Mouse (Mus musculus): ENCODE measurements around the gene Pias4. TPM values are rescaled to one million over a fixed set of nuclear protein-coding genes. Genes with fewer than 3 reads are reported as not detected.

The Pias4 gene
- polyA plus RNA-seq, 1 experiment from 2014 or later = 61.2 TPM

GRCm38 (mm10) chr10:81154736-81155135, 13.0 kb downstream of the Pias4 start:
- H3K4me3 ChIP-seq = no peak overlapping the region
- H3K27ac ChIP-seq (replicated peaks) = no peak overlapping the region
- H3K4me2 ChIP-seq = no peak overlapping the region
- ATAC-seq (ENCODE audit: low FRiP score, low read depth) = no peak
- no peaks in the 10 kb centered on the region for H3K9me3 ChIP-seq
- no peaks in the 10 kb centered on the region for H3K27me3 ChIP-seq
- WGBS = 81% methylated on average over 6 of the region's 6 CpGs
- H3K9ac ChIP-seq = no peak overlapping the region
- H3K36me3 ChIP-seq = peaks cover 56% of the 10 kb centered on the region
- H3K4me1 ChIP-seq (replicated peaks) = no peaks in the 10 kb centered on the region

GRCm38 (mm10) chr10:81154313-81154712, 13.4 kb downstream of the Pias4 start:
- Histone ChIP-seq H3K4me3 (no peak overlapping the region), H3K4me1 (replicated peaks) (no peaks in the 10 kb centered on the region), H3K36me3 (peaks cover 60% of the 10 kb centered on the region), H3K27me3 (no peaks in the 10 kb centered on the region), H3K4me2 (no peak overlapping the region), H3K27ac (replicated peaks) (no peak overlapping the region), H3K9me3 (no peaks in the 10 kb centered on the region), H3K9ac (no peak overlapping the region)
- no peak for ATAC-seq (ENCODE audit: low FRiP score, low read depth)
- 91% methylated on average over 12 of the region's 12 CpGs for WGBS

GRCm38 (mm10) chr10:81152609-81153008, 15.1 kb downstream of the Pias4 start:
- Histone ChIP-seq H3K9ac (no peak overlapping the region), H3K9me3 (no peaks in the 10 kb centered on the region), H3K27ac (replicated peaks) (no peak overlapping the region), H3K4me2 (no peak overlapping the region), H3K27me3 (no peaks in the 10 kb centered on the region), H3K4me1 (replicated peaks) (no peaks in the 10 kb centered on the region), H3K36me3 (peaks cover 60% of the 10 kb centered on the region), H3K4me3 (no peak overlapping the region)
- 80% methylated on average over 12 of the region's 12 CpGs for WGBS
- ATAC-seq (ENCODE audit: low FRiP score, low read depth) = no peak

GRCm38 (mm10) chr10:81151261-81151660, 16.5 kb downstream of the Pias4 start:
- H3K4me2 ChIP-seq = no peak overlapping the region
- no peak for ATAC-seq (ENCODE audit: low FRiP score, low read depth)
- peaks cover 60% of the 10 kb centered on the region for H3K36me3 ChIP-seq
- H3K27me3 ChIP-seq = no peaks in the 10 kb centered on the region
- H3K9me3 ChIP-seq = no peaks in the 10 kb centered on the region
- WGBS = 76% methylated on average over 6 of the region's 6 CpGs
- no peak overlapping the region for H3K9ac ChIP-seq
- no peak overlapping the region for H3K4me3 ChIP-seq
- H3K27ac ChIP-seq (replicated peaks) = no peak overlapping the region
- H3K4me1 ChIP-seq (replicated peaks) = no peaks in the 10 kb centered on the region

GRCm38 (mm10) chr10:81146296-81146695, 21.4 kb downstream of the Pias4 start:
- Histone ChIP-seq H3K4me2 (no peak overlapping the region), H3K27me3 (no peaks in the 10 kb centered on the region), H3K4me3 (no peak overlapping the region), H3K36me3 (peaks cover 59% of the 10 kb centered on the region), H3K4me1 (replicated peaks) (peaks cover 21% of the 10 kb centered on the region), H3K9me3 (no peaks in the 10 kb centered on the region), H3K9ac (no peak overlapping the region), H3K27ac (replicated peaks) (no peak overlapping the region)
- ATAC-seq (ENCODE audit: low FRiP score, low read depth) = no peak
- 93% methylated on average over 4 of the region's 4 CpGs for WGBS

- H3K27ac ChIP-seq (replicated peaks) = no peak overlapping the region
- no peaks in the 10 kb centered on the region for H3K9me3 ChIP-seq
- peaks cover 59% of the 10 kb centered on the region for H3K36me3 ChIP-seq
- no peak overlapping the region for H3K4me2 ChIP-seq
- H3K4me3 ChIP-seq = no peak overlapping the region
- WGBS = 91% methylated on average over 7 of the region's 7 CpGs
- H3K27me3 ChIP-seq = no peaks in the 10 kb centered on the region
- peaks cover 26% of the 10 kb centered on the region for H3K4me1 ChIP-seq (replicated peaks)
- no peak overlapping the region for H3K9ac ChIP-seq
- no peak for ATAC-seq (ENCODE audit: low FRiP score, low read depth)
These were observed 21.9 kb downstream of the Pias4 start for GRCm38 (mm10) chr10:81145778-81146177.

GRCm38 (mm10) chr10:81145307-81145706, 22.4 kb downstream of the Pias4 start:
- Histone ChIP-seq H3K4me1 (replicated peaks) (peaks cover 31% of the 10 kb centered on the region), H3K4me3 (no peak overlapping the region), H3K27ac (replicated peaks) (no peak overlapping the region), H3K4me2 (no peak overlapping the region), H3K27me3 (no peaks in the 10 kb centered on the region), H3K9me3 (no peaks in the 10 kb centered on the region), H3K36me3 (peaks cover 59% of the 10 kb centered on the region), H3K9ac (no peak overlapping the region)
- ATAC-seq (ENCODE audit: low FRiP score, low read depth) = no peak
- 93% methylated on average over 6 of the region's 6 CpGs for WGBS

GRCm38 (mm10) chr10:81144667-81145066, 23.1 kb downstream of the Pias4 start:
- peaks cover 57% of the 10 kb centered on the region for H3K36me3 ChIP-seq
- H3K27ac ChIP-seq (replicated peaks) = no peak overlapping the region
- no peaks in the 10 kb centered on the region for H3K9me3 ChIP-seq
- peaks cover 37% of the 10 kb centered on the region for H3K4me1 ChIP-seq (replicated peaks)
- no peak overlapping the region for H3K9ac ChIP-seq
- H3K4me2 ChIP-seq = no peak overlapping the region
- H3K27me3 ChIP-seq = no peaks in the 10 kb centered on the region
- no peak for ATAC-seq (ENCODE audit: low FRiP score, low read depth)
- 94% methylated on average over 27 of the region's 27 CpGs for WGBS
- no peak overlapping the region for H3K4me3 ChIP-seq

GRCm38 (mm10) chr10:81143845-81144437, 23.8 kb downstream of the Pias4 start:
- Histone ChIP-seq H3K36me3 (peaks cover 53% of the 10 kb centered on the region), H3K4me3 (no peak overlapping the region), H3K27ac (replicated peaks) (no peak overlapping the region), H3K4me2 (no peak overlapping the region), H3K4me1 (replicated peaks) (peaks cover 44% of the 10 kb centered on the region), H3K9me3 (no peaks in the 10 kb centered on the region), H3K9ac (no peak overlapping the region), H3K27me3 (no peaks in the 10 kb centered on the region)
- no peak for ATAC-seq (ENCODE audit: low FRiP score, low read depth)
- WGBS = 95% methylated on average over 52 of the region's 52 CpGs

- H3K4me1 ChIP-seq (replicated peaks) = peaks cover 52% of the 10 kb centered on the region
- WGBS = 90% methylated on average over 7 of the region's 7 CpGs
- H3K36me3 ChIP-seq = peaks cover 46% of the 10 kb centered on the region
- no peak overlapping the region for H3K27ac ChIP-seq (replicated peaks)
- no peak overlapping the region for H3K9ac ChIP-seq
- no peak overlapping the region for H3K4me2 ChIP-seq
- no peak for ATAC-seq (ENCODE audit: low FRiP score, low read depth)
- no peaks in the 10 kb centered on the region for H3K9me3 ChIP-seq
- no peaks in the 10 kb centered on the region for H3K27me3 ChIP-seq
- H3K4me3 ChIP-seq = no peak overlapping the region
These were observed 24.5 kb downstream of the Pias4 start for GRCm38 (mm10) chr10:81143157-81143633.

- Histone ChIP-seq H3K27me3 (no peaks in the 10 kb centered on the region), H3K4me3 (no peak overlapping the region), H3K36me3 (peaks cover 40% of the 10 kb centered on the region), H3K27ac (replicated peaks) (no peak overlapping the region), H3K4me2 (no peak overlapping the region), H3K9me3 (no peaks in the 10 kb centered on the region), H3K9ac (no peak overlapping the region), H3K4me1 (replicated peaks) (peaks cover 54% of the 10 kb centered on the region)
- 57% methylated on average over 5 of the region's 5 CpGs for WGBS
- ATAC-seq (ENCODE audit: low FRiP score, low read depth) = no peak
These were observed 25.2 kb downstream of the Pias4 start for GRCm38 (mm10) chr10:81142551-81142981.

- ATAC-seq (ENCODE audit: low FRiP score, low read depth) = no peak
- Histone ChIP-seq H3K4me2 (no peak overlapping the region), H3K36me3 (peaks cover 30% of the 10 kb centered on the region), H3K27me3 (no peaks in the 10 kb centered on the region), H3K4me3 (no peak overlapping the region), H3K4me1 (replicated peaks) (peaks cover 54% of the 10 kb centered on the region), H3K9ac (no peak overlapping the region), H3K9me3 (no peaks in the 10 kb centered on the region), H3K27ac (replicated peaks) (no peak overlapping the region)
- 82% methylated on average over 7 of the region's 7 CpGs for WGBS
These were observed 26.1 kb downstream of the Pias4 start for GRCm38 (mm10) chr10:81141455-81142210.
